ENCODE assay signal across 17 mouse cellular contexts in genomic region chr1:151088535-151089125, GRCm38 (mm10).
DNase-seq lines count a peak whose midpoint lies in the region; ATAC-seq and TF ChIP-seq lines count a peak whose summit lies in the region.
"Had no signal": no experiment of that assay in that cellular context is flagged by ENCODE, and none has a peak within 500 bp of the region (broad histone marks: within the 10 kb centered on the region; RNA-seq: fewer than 3 reads in every experiment).

No protein-coding gene starts in this region.

- no peaks in the 10 kb centered on the region for H3K4me1 ChIP-seq in midbrain, embryonic 11.5 days (ENCODE audit: control insufficient read depth, insufficient read depth, low read length)
- no peaks in the 10 kb centered on the region; the same call in 1 of the 2 replicates for H3K4me1 ChIP-seq in midbrain, postnatal 0 days (ENCODE audit: insufficient read depth, low read length)
- H3K4me1 ChIP-seq: hindbrain, embryonic 15.5 days had no signal

- no peak for TF ChIP-seq CTCF in layer of hippocampus, adult 2 months (conservative IDR thresholded peaks at IDR 0.05)
- no peak for TF ChIP-seq CTCF in midbrain, postnatal 0 days (IDR thresholded peaks at IDR 0.05)

- peak overlapping the region; percentile 82 for H3K27ac ChIP-seq in layer of hippocampus, adult 2 months
- H3K27ac ChIP-seq in midbrain, embryonic 11.5 days (ENCODE audit: low read depth, low read length) = no peak overlapping the region
- H3K27ac ChIP-seq in midbrain, postnatal 0 days (ENCODE audit: low read depth, low read length) = no peak overlapping the region
- H3K27ac ChIP-seq: embryonic facial prominence, embryonic 10.5 days; forebrain, embryonic 13.5 days; heart, embryonic 13.5 days; hindbrain, embryonic 15.5 days had no signal

- no peak overlapping the region for H3K9ac ChIP-seq in midbrain, embryonic 11.5 days (ENCODE audit: low read length)
- no peak overlapping the region for H3K9ac ChIP-seq in midbrain, postnatal 0 days (replicated peaks; ENCODE audit: low read length, poor library complexity, severe bottlenecking)
- H3K9ac ChIP-seq: forebrain, embryonic 13.5 days; forebrain, postnatal 0 days; heart, embryonic 13.5 days; hindbrain, embryonic 15.5 days had no signal

- 79% methylated on average over 11 of the region's 11 CpGs for WGBS in midbrain, embryonic 11.5 days
- 58% methylated on average over 11 of the region's 11 CpGs for WGBS in midbrain, postnatal 0 days

- no peak overlapping the region for H3K4me2 ChIP-seq in midbrain, embryonic 11.5 days
- H3K4me2 ChIP-seq in midbrain, postnatal 0 days (ENCODE audit: low read depth, low read length, poor library complexity, severe bottlenecking) = no peak overlapping the region
- H3K4me2 ChIP-seq: forebrain, embryonic 13.5 days; heart, embryonic 13.5 days; hindbrain, embryonic 15.5 days had no signal

- H3K4me3 ChIP-seq in layer of hippocampus, adult 2 months = no peak overlapping the region
- H3K4me3 ChIP-seq in midbrain, embryonic 11.5 days (ENCODE audit: low read depth, low read length) = no peak overlapping the region
- H3K4me3 ChIP-seq in midbrain, postnatal 0 days (ENCODE audit: low read depth, low read length) = no peak overlapping the region
- H3K4me3 ChIP-seq: embryonic facial prominence, embryonic 10.5 days; forebrain, embryonic 13.5 days; heart, embryonic 13.5 days; hindbrain, embryonic 15.5 days had no signal

- no peak for DNase-seq in layer of hippocampus, adult 2 months (ENCODE audit: low spot score in 2 of 2)
- no peak for DNase-seq in layer of hippocampus, adult 8-10 months (ENCODE audit: low spot score in 2 of 2)
- peak; percentile 69 for DNase-seq in midbrain, embryonic 11.5 days (ENCODE audit: low spot score, missing footprints)
- DNase-seq in midbrain, postnatal 0 days (ENCODE audit: low spot score) = no peak
- peak; percentile 24 for DNase-seq in testis, postnatal 14 days (ENCODE audit: low spot score)
- DNase-seq in testis, postnatal 10 days (ENCODE audit: low spot score) = no peak
- DNase-seq: adrenal gland, adult 8-10 months; cerebellum, adult 2 months; cerebellum, postnatal 10 days; forebrain, postnatal 0 days; gastrocnemius, postnatal 36 days; heart, adult 18-20 months; heart, postnatal 36 days had no signal

- no peaks in the 10 kb centered on the region for H3K27me3 ChIP-seq in midbrain, embryonic 11.5 days (ENCODE audit: control insufficient read depth, insufficient read depth, low read length)
- no peaks in the 10 kb centered on the region for H3K27me3 ChIP-seq in midbrain, postnatal 0 days (ENCODE audit: insufficient read depth, low read length)
- H3K27me3 ChIP-seq: forebrain, embryonic 13.5 days; heart, embryonic 13.5 days; hindbrain, embryonic 15.5 days had no signal

- no peak for ATAC-seq in midbrain, embryonic 11.5 days (ENCODE audit: low FRiP score)
- ATAC-seq in midbrain, postnatal 0 days (ENCODE audit: low FRiP score) = no peak
- ATAC-seq: forebrain, embryonic 13.5 days had no signal

- H3K9me3 ChIP-seq in midbrain, embryonic 11.5 days (ENCODE audit: control insufficient read depth, low read length) = no peaks in the 10 kb centered on the region
- no peaks in the 10 kb centered on the region for H3K9me3 ChIP-seq in midbrain, postnatal 0 days (ENCODE audit: low read length)
- H3K9me3 ChIP-seq: embryonic facial prominence, embryonic 10.5 days; forebrain, embryonic 13.5 days; heart, embryonic 13.5 days; hindbrain, embryonic 15.5 days had no signal

- no peaks in the 10 kb centered on the region for H3K36me3 ChIP-seq in midbrain, embryonic 11.5 days (ENCODE audit: control insufficient read depth, insufficient read depth, low read length)
- H3K36me3 ChIP-seq in midbrain, postnatal 0 days (ENCODE audit: insufficient read depth, low read length) = no peaks in the 10 kb centered on the region
- H3K36me3 ChIP-seq: embryonic facial prominence, embryonic 10.5 days; heart, embryonic 13.5 days; hindbrain, embryonic 15.5 days had no signal

Comparison
In these comparisons a context has a peak if more than half of its experiments do, and no peak if none do; other contexts are left out.
1. DNase-seq: peak in midbrain, embryonic 11.5 days (single experiment) and testis, postnatal 14 days (single experiment); none in layer of hippocampus, adult 2 months (0 of 2), layer of hippocampus, adult 8-10 months (0 of 2), midbrain, postnatal 0 days (single experiment) and testis, postnatal 10 days (single experiment).